Mouse (Mus musculus) heart, postnatal 25 days (tissue): Measurements from ENCODE around the gene Lgalsl. TPM values are rescaled to one million over a fixed set of nuclear protein-coding genes. Genes with fewer than 3 reads are reported as not detected.

Experiments used
- DNase-seq: peaks from one replicate; pipeline ENCODE4 v3.0.0; 2022; ENCODE audit warnings: low spot score
- intact Hi-C: fragments of 180-260 bp; cut with DNase I; formaldehyde crosslinking; loops from one replicate; pipeline ENCODE4 v1.15.1; 2025
- total RNA-seq, 2 experiments: library from RNA; stranded (reverse); gene quantifications; 2 replicates each; pipeline ENCODE4 v1.2.3; 2021

The Lgalsl gene
- total RNA-seq: 10 to 100 TPM; 32.3 to 40.3 TPM

DNA sequence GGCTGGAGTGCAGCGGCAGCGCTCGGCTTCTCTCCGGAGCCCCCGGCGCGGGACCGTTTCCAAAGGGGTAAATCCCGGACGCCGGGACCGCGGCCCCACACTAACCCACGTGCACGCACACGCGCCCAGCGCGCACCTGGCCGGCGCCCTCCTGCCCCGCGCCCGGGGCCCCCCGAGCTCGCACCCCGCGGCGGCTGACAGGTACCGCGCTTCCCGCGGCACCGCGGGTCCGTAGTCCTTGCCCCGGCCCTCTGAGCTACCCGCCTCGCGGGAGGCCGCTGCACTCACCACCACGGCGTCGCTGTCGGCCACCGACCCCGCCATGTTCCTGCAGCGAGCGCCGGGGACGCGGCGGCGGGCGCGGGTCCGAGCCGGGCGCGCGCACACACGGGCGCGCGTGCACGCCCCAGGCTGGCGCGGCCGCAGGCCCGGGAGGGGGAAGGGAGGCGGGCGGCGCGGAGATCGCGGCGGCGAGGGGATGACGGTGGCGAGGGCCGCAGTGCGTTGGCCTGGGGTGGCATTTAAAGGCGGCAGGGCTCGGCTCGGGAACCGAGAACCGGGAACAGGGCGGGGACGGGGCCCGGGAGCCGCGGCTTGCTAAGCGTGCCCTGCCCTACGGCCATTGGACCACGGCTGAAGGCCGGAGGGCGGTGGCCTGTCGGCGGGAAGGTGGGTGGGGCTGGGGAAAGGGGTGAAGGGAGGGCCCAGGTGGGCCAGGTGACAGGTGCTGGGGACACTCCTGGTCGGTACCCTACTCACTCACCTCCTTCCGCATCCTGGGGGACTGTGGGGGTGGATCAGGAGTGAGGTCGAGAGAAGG lies at the start of gene Lgalsl:
TSS of gene Lgalsl (minus strand) at position 371 of the 820 bp plus-strand sequence.
- intact Hi-C loops: loop anchor here (2.0 kb wide), 1 partner anchor 28 kb away; no protein-coding TSS in a partner anchor
- peak; percentile 60 for DNase-seq

DNA sequence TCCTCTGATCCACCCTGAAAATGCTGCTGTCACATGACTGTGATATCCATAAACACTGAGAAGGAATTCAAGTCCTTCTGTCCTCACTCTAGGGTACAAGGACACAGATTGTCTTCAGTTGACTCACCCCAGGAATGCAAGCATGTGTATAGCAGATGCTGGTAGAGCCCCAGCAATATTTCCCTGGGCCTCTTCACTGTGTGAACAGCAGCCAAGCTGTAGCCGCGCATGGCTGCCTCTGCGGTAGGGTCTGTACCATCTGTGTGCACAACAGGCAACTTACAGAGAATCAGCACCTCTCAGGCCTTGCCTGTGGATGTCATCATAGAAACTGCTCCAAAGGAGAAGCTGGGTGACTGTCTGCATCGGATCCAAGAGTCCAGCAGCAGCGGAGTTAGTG lies 47.8 kb upstream of the Lgalsl start:
- no peak for DNase-seq
- intact Hi-C loops: no loop called here

DNA sequence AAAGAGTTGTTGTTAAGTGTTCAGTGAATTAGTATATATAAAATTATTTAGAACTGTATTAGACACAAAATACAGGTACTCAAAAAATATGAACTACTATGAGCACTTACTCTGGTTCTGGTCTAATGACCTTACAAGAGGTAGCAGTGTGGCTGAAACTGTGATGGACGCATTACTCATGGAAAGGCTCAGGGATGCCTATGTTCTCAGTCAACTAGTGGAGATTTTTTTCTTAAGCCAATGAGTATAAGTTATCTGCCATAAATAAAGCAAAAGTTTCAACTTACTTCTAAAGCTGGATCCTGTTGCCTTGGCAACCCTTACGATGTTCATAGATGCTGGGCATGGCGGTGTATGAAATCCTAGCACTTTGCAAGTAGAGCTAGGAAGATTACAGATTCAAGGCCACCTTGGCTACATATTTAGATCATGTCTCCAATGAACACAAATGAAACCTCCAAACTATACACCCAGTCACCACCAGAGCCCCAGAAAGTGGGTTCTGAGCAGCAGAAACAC lies 46.8 kb upstream of the Lgalsl start:
- intact Hi-C loops: no loop called here
- no peak for DNase-seq

DNA sequence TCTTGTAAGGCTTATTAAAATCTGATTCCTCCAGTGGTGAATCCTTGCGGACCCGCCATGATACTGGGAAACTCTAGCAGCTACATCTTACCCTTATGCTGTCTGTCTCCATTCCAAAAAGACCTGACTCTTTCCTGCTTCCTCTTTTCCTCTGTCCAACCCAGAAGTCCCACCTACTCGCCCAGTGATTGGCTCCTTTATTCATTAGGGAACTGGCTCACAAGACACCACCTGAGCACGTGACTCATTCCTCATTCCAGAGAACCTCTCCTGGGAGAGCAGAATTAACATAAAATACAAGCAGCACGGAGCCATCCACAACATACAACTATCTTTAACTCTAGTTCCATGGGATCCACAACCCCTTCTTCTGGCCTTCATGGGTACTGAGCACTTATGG lies 42.5 kb upstream of the Lgalsl start:
- DNase-seq: no peak
- intact Hi-C loops: loop anchor here (2.0 kb wide), 1 partner anchor 27 kb away; no protein-coding TSS in a partner anchor

DNA sequence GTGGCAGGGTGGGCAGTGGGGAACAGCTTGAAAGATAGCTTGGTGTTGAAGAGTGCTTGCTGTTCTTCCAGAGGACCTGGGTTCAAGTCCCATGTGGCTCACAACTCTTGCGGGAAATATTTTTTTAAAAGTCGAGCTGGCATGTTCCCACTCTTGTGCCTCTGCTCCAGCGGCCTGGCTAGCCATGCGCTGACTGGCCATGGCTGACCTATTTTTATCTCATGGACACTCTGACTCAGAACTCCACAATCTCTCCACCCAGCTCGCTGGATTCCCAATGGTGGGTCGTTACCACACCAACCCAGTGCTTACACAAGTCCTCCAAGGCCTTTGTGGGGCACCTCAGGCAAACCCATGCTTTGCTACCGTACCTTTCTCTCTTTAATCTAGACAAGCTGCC lies 42.1 kb upstream of the Lgalsl start:
- peak; percentile 56 for DNase-seq
- intact Hi-C loops: loop anchor here (2.0 kb wide), 1 partner anchor 28 kb away; no protein-coding TSS in a partner anchor

DNA sequence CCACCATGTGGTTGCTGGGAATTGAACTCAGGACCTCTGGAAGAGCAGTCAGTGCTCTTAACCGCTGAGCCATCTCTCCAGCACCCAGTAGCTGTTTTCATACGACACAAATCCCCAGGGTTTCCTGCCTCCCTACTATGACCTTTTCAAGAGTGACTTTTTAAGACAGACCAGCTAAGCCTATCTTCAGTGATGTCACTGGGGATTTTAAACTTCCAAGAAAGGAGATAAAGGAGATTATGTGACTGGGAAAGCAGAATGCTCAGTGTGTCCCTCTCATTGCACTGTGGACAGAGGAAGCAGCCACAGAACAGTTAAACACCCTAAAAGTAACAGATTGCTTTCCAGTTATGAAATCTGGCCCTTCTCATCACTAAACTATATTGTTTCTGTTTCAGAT lies 41.6 kb upstream of the Lgalsl start:
- no peak for DNase-seq
- intact Hi-C loops: loop anchor here (2.0 kb wide), 1 partner anchor 28 kb away; no protein-coding TSS in a partner anchor

DNA sequence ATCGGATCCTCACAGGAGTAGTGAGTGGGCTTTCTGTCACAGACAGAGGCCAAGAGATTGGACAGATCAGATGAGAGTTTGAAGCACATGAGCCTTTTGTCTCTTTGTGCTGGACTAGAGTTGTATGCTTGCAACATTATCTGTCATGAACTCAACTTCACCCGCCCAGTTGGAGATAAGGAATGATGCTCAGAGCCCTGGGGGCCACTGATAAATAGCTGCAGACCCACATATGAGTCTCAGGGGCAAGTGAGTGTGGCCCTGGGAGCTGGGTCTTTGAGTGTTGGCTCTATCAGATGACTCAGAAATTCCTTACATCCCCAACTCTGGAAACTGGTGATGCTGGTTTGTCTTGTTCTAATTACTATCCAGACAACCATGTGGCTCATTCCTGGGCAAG lies 39.1 kb upstream of the Lgalsl start:
- intact Hi-C loops: no loop called here
- no peak for DNase-seq

DNA sequence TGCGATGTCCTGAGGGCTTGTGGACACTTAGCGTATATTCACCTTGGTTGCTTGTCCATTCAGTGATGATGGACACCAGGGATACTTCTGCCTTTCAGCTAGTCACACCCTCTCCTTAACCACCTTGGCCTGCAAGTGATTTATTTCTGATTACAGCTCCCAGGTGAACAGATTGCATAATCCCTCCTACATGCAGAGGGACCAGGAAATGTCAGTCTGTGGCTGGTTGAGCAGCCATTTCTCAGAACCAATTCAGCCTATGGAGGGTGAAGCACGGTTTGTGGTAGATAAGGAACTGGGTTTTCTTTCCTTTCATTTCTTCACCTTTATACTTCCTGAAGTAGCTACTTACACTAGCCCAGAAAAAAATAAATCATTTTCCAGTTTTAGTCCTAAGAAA lies 34.6 kb upstream of the Lgalsl start:
- DNase-seq: no peak
- intact Hi-C loops: no loop called here

DNA sequence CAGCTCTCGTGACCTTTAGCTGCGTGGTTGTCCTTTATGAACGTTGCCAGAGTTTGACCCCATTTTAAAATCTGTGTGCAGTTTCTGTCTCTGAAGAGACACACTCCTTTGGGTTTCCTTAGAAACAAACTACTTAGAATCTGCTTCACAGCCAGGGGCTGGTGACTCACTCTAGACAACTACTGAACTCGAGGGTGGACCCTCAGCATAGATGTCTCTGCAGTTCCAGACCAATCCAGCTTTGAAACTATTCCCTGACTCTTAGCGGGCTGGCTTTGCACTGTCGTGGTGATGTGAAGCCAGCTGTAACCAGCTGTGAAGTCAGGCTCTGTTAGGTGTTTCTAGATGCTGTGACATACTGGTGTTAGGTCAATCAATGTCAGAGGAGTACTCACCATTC lies 33.8 kb upstream of the Lgalsl start:
- DNase-seq: no peak

DNA sequence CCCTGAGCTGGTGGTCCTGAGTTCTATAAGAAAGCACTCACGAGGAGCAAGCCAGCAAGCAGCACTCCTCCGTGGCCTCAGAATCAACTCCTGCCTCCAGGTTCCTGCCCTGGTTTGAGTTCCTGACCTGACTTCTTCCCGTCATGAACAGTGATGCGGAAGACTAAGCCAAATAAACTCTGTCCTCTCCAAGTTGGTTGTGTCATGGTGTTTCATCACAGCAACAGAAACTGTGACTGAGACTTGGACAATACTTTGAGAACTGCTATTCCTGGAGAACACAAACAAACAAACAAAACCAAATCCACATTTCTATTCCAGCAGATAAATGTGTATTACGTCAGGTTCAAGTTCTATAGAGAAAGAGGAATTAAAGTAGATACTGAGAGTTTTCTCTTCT lies 31.2 kb upstream of the Lgalsl start:
- intact Hi-C loops: no loop called here
- no peak for DNase-seq

More for the DNA sequence above, 33.8 kb upstream of the Lgalsl start:
- intact Hi-C loops: no loop called here

DNA sequence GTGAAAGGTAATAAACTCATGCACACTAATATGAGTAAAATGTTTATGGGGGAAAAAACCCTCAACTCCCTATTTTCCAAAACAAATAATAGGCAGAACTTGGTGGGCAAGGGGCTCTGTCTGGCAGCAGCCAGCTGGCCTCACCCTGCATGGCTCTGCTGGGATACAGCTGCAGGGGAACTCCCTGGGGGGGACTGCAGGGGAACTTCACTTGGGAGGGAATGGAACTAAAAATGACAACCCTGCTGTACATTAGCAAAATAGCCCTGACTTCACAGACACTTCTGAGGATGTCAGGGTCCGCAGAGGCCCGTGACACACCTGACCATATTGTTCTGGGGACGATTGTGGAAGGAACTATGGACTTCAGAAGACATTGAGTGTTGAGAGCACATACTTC lies 29.5 kb upstream of the Lgalsl start:
- no peak for DNase-seq
- intact Hi-C loops: loop anchor here (2.0 kb wide), 1 partner anchor 52 kb away; no protein-coding TSS in a partner anchor

DNA sequence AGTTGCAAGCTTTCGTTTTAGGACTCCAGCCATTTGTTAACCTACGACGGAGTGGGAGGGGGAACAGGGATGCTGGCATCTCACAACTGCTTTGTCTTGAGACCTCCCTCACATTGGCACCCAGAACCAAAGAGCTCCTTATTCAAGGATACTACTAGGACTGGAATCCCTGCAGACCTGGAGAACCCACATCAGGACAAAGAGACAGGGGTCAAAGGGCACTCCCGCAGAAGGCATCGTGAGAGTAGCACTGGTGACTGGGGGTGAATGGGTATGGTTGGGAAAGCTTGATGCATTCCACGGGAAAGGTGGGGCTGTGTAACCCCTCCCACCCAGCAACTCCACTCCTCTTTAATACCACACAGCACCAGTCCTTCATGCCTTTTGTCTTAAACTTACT lies 29.0 kb upstream of the Lgalsl start:
- DNase-seq: no peak
- intact Hi-C loops: loop anchor here (2.0 kb wide), 2 partner anchors 29 to 53 kb away; partner anchors contain the start of gene Lgalsl

DNA sequence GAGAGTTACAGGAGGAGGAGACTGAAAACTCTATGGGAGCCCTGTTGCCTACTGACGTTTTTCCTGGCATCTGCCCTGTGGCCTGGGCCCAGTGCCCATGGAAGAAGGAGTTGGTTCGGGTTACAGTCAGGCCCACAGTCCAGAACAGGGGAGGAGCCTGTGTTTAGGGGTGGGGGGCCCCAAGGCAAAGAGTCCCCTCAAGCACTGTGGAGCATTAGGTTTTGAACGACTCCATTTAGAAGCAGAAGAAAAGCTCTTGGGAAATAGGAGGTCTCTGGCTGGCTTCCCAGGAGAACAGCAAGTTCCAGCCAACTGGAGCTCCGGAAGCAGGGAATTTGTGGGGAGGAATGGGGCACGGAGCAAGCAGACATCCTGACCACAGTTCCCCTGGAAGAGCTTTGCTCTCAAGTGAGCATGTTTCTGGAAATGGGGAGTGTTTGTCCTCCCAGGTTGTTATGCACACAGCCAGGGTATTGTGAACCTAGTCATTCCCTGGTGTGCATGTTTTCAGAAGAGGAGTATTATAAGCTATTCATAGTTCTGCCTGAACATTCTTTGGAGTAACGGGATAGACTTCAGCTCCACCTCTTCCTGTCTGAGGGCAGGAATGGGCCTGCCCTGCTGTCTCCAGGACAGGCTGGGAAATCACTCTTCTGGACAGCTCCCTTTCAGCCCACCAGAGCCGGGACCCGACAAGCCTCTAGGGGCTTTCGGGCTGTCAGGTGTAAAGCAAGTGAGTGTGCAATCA lies 28.2 kb upstream of the Lgalsl start:
- DNase-seq: peak; percentile 83
- intact Hi-C loops: loop anchor here (2.0 kb wide), 1 partner anchor 28 kb away; the partner anchor contains the start of gene Lgalsl

DNA sequence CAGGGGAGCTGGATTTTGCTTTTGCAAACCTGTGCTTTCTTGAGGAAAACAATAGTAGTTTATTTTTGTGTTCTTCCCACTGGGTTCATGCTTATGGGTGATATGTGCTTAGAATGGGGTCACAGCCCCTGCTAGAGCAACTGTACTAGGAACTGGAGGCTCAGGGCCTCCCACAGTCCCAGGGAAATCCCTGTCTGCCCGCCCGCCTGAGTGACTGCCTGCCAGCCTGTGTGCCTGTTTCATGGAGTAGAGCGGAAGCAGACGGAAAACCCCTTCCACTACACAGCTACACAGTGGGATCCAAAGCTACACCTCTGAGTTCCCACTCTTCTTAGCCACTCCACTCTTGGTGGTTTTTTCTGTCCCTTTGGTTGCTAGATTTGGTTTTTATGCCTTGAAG lies 27.1 kb upstream of the Lgalsl start:
- intact Hi-C loops: loop anchor here (2.0 kb wide), 1 partner anchor 27 kb away; the partner anchor contains the start of gene Lgalsl
- DNase-seq: no peak

DNA sequence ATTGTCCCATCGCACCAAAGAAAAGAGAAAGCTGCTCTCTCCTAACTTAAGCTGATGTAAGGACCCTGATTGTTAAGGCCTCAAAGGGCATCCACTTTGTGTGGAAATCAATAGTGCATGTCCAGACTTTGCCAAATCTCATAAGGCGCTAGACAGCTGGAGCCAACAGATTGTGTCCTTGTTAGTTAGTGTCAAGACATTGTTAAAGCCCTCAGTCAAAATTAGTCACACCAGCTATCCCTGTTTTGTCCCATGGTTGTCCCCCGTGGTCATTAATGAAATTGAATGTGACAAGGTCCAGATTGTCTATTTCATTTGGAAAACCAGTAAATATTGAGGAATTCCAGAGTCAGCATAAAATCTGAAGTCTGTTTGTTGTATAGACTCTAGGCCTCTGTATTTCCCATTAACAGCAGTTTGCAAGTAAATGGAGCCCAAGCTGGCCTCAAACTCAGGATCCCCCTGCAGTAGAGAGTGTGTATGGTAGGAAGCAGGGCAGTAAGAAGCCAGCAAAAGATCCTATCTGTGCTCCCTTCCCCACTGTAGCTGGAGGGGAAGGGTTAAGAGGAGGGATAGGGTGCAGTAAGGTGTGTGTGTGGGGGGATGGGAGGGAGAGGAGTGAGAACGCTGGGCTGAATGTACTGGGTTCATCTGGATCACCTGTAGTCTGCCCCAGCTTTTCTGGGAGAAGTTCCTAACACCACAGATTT lies 23.3 kb upstream of the Lgalsl start:
- no peak for DNase-seq
- intact Hi-C loops: no loop called here

DNA sequence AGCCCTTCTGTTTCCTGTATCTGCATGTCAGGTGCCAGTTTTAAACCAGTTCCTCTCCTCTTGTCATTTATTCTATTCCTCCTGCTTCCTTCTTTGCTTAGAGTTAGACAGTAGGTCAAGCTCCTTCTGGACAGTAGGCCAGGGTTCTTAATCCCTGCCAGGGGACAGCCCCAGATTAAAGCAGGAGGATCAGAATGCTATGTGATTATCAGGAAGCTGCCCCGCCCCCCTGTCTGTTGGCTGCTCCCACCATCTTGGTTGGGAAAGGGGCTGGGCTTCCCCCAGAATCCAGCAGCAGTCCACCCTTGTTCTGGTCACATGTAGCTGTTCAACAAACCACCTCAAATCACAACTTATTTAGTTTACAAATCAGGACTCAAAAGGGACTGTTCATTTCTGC lies 19.3 kb upstream of the Lgalsl start:
- DNase-seq: no peak
- intact Hi-C loops: no loop called here

DNA sequence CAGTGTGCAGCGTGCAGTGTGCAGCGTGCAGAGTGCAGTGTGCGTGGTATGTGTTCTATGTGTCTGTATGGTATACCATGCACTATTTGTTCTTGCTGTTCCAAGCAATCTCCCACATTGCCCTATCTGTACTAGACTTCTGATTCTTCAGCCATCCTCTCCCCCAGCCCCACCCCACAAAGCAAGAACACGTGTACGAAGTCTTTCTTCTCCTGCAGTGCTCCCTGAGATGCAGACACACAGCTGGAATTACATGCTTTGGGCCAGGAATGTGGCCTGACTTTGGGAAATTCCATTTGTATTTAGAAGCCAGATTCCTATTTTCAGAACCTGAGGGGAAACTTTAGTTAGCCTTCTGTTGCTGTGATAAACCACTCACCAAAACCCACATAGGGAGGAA lies 18.5 kb upstream of the Lgalsl start:
- DNase-seq: no peak
- intact Hi-C loops: no loop called here

DNA sequence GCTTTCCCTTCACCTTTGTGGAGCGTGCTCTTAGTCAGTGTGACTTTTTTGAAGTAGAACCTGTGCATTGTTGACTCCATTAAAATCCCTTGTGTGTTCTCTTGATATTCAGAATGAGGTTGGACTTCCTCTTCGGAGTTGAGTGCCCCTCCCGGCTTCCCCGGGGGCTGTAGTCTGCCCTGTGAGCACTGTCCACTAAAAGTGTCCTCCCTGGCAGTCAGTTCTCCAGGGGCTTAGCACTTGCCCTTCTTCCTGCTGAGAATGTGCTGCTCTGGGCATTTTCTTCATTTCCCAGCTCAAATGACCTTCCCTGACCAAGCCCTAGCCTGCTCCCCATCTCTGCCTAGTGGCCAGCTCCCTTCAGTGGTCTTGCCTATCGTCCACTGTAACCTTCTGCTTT lies 6.5 kb upstream of the Lgalsl start:
- intact Hi-C loops: no loop called here
- DNase-seq: no peak

DNA sequence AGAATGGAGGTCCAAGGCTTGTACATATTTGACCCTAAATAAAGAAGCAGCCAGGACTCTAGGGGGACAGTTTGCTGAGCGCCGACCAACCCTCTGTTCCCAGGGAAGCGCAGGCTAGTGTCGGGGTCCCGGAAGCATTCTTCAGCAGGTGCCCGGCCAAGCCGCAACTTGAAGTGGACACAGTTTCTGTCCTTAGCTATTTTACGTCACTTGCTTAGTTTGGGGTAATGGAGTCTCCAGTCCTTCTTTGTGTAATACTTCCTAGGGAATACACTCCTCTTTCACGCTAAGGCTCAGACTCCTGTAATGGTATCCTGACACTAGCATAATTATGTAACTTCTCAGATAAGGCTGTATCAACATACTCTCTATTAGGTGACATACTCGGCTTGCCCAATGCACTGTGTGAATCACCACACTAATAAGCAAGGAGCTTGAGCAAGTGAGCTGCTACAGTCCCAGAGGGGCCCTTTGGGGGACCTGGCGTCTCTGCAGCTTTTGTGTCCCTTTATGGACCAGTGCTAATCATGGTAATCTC lies 813 bp upstream of the Lgalsl start:
- no peak for DNase-seq
- intact Hi-C loops: loop anchor here (2.0 kb wide), 1 partner anchor 27 kb away; no protein-coding TSS in a partner anchor
